Mouse (Mus musculus) intestine, embryonic 15.5 days (tissue): Measurements from ENCODE around the gene Mycl. TPM values are rescaled to one million over a fixed set of nuclear protein-coding genes. Genes with fewer than 3 reads are reported as not detected.
"Not testable (repeated sequence)": the region's sequence is repeated elsewhere in the genome, so short reads cannot be mapped to it uniquely, and the experiment has no call there.

Experiments used
- ATAC-seq: fragments of 200-750 bp; cut with Nextera tagmentation; 2 replicates; pipeline ENCODE4 v1.8.0; 2017; ENCODE audit warnings: moderate TSS enrichment, moderate library complexity
- H3K27ac ChIP-seq: fragments of 300-500 bp; sonication (generic); 2 replicates; pipeline ENCODE4 v1.5.1; 2015; ENCODE audit warnings: mild to moderate bottlenecking, inconsistent platforms
- H3K27me3 ChIP-seq: fragments of 300-500 bp; sonication (generic); replicated peaks from 2 replicates; pipeline ENCODE4 v1.6.1; 2015; ENCODE audit warnings: inconsistent platforms
- H3K36me3 ChIP-seq: fragments of 300-500 bp; sonication (generic); 2 replicates; pipeline ENCODE4 v1.6.1; 2015; ENCODE audit warnings: inconsistent platforms
- H3K4me1 ChIP-seq: fragments of 300-500 bp; sonication (generic); replicated peaks from 2 replicates; pipeline ENCODE4 v1.6.1; 2015; ENCODE audit warnings: inconsistent platforms
- H3K4me2 ChIP-seq: fragments of 300-500 bp; sonication (generic); replicated peaks from 2 replicates; pipeline ENCODE4 v1.6.1; 2015; ENCODE audit warnings: mild to moderate bottlenecking, inconsistent platforms
- H3K4me3 ChIP-seq: fragments of 300-500 bp; sonication (generic); replicated peaks from 2 replicates; pipeline ENCODE4 v1.5.1; 2015; ENCODE audit warnings: inconsistent platforms
- H3K9ac ChIP-seq: fragments of 300-500 bp; sonication (generic); 2 replicates; pipeline ENCODE4 v1.6.1; 2015; ENCODE audit warnings: inconsistent platforms
- H3K9me3 ChIP-seq: fragments of 300-500 bp; sonication (generic); 2 replicates; pipeline ENCODE4 v1.6.1; 2016; ENCODE audit warnings: inconsistent platforms
- WGBS: fragments of 180-500 bp; shearing (Covaris S2); methylation state at CpG from one replicate; pipeline ENCODE4 v1.1.7; 2015; 5-methylcytosine and 5-hydroxymethylcytosine counted together
- polyA plus RNA-seq: library from polyadenylated mRNA; unstranded; fragments of >200 nt; fragmentation: Nextera tagmentation; extraction: Ambion mirVana; gene quantifications from 2 replicates; pipeline ENCODE4 v1.2.1, GENCODE M21; 2015

Mycl gene
- polyA plus RNA-seq, 1 experiment from 2014 or later: 9.2 TPM

DNA sequence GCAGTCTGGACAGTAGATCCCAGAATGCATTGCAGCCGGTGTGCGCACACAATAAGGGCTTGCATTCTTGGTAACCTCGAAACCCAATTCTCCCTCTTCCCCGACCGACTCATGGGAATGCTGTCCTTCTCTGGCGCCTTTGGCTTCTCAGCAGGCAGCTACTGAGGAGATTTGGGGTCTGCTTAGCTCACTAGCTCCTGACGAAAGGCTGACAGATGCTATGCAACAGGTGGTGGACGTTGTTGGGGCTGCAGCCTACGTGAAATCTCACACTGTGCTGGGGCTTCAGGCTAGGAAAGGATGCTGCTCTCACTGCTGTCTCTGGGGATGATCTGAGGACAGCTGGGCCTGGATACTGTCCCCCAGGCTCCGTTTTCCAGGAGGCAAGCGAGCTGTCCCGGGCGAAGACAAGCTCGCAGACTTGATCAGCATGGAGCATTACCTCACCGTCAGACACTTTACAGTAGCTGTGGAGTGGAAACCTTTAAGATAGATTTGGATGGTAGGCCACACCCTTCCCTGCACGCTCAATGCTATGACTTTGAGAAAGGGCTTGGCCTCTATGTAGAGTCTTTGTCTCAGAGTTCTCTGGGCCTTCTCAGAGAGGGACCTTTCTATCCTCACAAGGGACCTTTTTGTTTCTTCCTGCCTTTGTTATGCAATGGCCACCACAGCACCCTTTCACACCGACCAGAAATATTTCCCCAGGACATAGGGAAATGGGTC, 5.3 kb downstream of the Mycl start:
- Histone ChIP-seq H3K9me3 (no peaks in the 10 kb centered on the region), H3K4me2 (no peak overlapping the region), H3K27ac (no peak overlapping the region), H3K27me3 (0 out of 2 replicates have a peak, but pooled peaks cover 2% of the 10 kb centered on the region), H3K36me3 (no peaks in the 10 kb centered on the region), H3K4me3 (no peak overlapping the region), H3K4me1 (peaks cover 23% of the 10 kb centered on the region), H3K9ac (no peak overlapping the region)
- ATAC-seq: no peak
- WGBS: 76% methylated on average over 17 of the region's 17 CpGs

GRCm38 (mm10) chr4:123005054-123005966, 9.9 kb downstream of the Mycl start:
- ATAC-seq: 0 out of 2 replicates have a peak, but pooled peaks have one; percentile 41

GRCm38 (mm10) chr4:123012501-123012900, 17.0 kb downstream of the Mycl start:
- H3K27me3 ChIP-seq, H3K9ac ChIP-seq, H3K4me1 ChIP-seq, H3K4me2 ChIP-seq, H3K27ac ChIP-seq, H3K9me3 ChIP-seq, H3K36me3 ChIP-seq, H3K4me3 ChIP-seq, ATAC-seq: not testable (repeated sequence)
- WGBS: 94% methylated on average over 4 of the region's 4 CpGs

More at GRCm38 (mm10) chr4:123005054-123005966, 9.9 kb downstream of the Mycl start:
- H3K36me3 ChIP-seq: no peaks in the 10 kb centered on the region
- no peak overlapping the region for H3K9ac ChIP-seq
- peaks cover 10% of the 10 kb centered on the region; the same call in 1 of the 2 replicates for H3K4me1 ChIP-seq
- no peaks in the 10 kb centered on the region for H3K9me3 ChIP-seq
- H3K27ac ChIP-seq: no peak overlapping the region
- H3K4me3 ChIP-seq: no peak overlapping the region
- peak overlapping the region; percentile 34 for H3K4me2 ChIP-seq
- WGBS: 22% methylated on average over 15 of the region's 15 CpGs
- H3K27me3 ChIP-seq: no peaks in the 10 kb centered on the region

DNA sequence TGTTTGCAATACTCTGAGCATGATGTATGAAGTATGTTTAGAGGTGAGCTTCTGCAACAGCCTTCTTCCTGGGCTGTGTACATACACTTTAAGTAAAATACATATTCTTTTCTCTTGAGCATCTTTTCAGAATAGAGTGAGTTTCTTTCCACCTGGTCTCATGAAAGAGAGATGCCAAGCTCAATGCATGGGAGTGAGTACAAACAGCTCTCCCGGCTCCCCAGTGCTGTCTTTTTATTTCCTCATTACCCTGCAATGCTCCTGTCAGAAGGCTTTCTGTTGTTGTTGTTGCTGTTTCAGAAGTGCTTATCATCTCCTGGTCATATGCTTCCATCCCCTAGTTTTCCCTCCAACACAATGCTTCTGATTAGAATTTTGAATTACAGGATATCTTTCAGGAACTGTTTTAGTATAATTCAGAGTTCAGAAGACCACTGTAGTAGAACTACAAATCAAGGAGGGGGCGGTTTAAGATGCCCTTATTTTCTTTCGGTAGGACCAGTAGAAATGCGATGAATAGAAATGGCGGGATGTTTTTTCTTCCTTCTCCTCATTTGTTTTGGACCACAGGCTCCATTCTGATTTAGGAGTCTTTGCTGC, 18.0 kb downstream of the Mycl start:
- no peak overlapping the region for H3K27ac ChIP-seq
- no peak overlapping the region for H3K9ac ChIP-seq
- no peak overlapping the region for H3K4me2 ChIP-seq
- H3K27me3 ChIP-seq: no peaks in the 10 kb centered on the region
- WGBS: 63% methylated on average over 5 of the region's 5 CpGs
- no peak for ATAC-seq
- no peaks in the 10 kb centered on the region for H3K9me3 ChIP-seq
- H3K4me3 ChIP-seq: no peak overlapping the region
- H3K36me3 ChIP-seq: no peaks in the 10 kb centered on the region
- peaks cover 10% of the 10 kb centered on the region for H3K4me1 ChIP-seq

DNA sequence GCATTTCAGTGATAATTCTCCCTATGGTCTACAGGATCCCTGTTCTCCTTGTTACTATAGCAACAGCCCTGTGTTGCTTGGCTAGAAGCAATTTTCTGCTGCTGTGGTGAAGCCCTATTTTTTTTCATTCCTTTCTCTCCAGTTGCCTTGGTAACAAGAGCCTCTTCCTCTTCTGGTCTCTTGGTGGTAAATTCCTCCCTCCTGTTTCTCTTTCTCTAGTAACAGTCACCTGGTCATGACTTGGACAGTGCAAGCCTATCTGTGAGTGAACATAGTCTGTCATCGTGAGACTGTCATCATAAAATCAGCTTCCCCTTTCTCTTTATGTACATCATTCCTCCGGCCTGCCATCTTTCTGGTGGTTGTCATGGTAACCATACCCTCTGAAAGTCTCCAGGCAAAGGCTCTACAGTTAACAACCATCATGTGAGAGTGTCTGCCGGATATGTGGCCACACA, 18.5 kb downstream of the Mycl start:
- no peaks in the 10 kb centered on the region for H3K36me3 ChIP-seq
- H3K4me3 ChIP-seq: no peak overlapping the region
- H3K9me3 ChIP-seq: no peaks in the 10 kb centered on the region
- no peak for ATAC-seq
- WGBS: 41% methylated on average over 3 of the region's 3 CpGs
- no peak overlapping the region for H3K4me2 ChIP-seq
- no peak overlapping the region for H3K27ac ChIP-seq
- no peaks in the 10 kb centered on the region for H3K27me3 ChIP-seq
- no peak overlapping the region for H3K9ac ChIP-seq
- H3K4me1 ChIP-seq: peaks cover 13% of the 10 kb centered on the region

GRCm38 (mm10) chr4:123014501-123015282, 19.2 kb downstream of the Mycl start:
- no peaks in the 10 kb centered on the region for H3K36me3 ChIP-seq
- H3K27me3 ChIP-seq: no peaks in the 10 kb centered on the region
- no peak overlapping the region for H3K4me2 ChIP-seq
- WGBS: 37% methylated on average over 7 of the region's 7 CpGs
- no peak overlapping the region for H3K27ac ChIP-seq
- ATAC-seq: no peak
- no peak overlapping the region for H3K4me3 ChIP-seq
- H3K9me3 ChIP-seq: no peaks in the 10 kb centered on the region
- peaks cover 13% of the 10 kb centered on the region for H3K4me1 ChIP-seq
- H3K9ac ChIP-seq: no peak overlapping the region

DNA sequence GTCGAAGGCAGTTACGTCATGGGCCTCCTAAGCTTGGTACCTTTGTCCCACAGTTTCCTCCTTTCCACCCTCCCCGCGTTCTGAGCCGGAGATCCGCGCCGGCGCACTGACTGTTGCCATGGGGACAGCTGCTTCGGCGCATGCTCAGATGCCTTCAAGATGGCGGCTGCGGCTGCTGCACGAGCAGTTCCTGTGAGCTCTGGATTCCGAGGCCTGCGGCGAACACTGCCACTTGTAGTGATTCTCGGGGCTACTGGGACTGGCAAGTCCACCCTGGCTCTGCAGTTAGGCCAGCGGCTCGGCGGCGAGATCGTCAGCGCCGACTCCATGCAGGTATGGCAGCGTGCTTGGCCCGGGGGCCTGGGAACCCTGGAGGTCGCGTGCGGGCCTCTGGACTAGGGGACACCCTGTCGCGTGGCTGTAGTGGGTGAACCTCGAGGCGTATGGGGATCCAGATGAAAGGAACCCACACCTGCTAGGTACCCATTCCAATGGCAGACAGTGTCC, 21.1 kb downstream of the Mycl start, which contains the start of gene Trit1:
Gene Trit1, plus strand, starts transcription at position 147 of the 507 bp plus-strand sequence.
- Histone ChIP-seq H3K4me1 (peaks cover 13% of the 10 kb centered on the region), H3K4me3 (peak within 1 kb of the TSS; percentile 59), H3K27me3 (no peaks in the 10 kb centered on the region), H3K4me2 (peak within 1 kb of the TSS; percentile 68), H3K9me3 (no peaks in the 10 kb centered on the region), H3K9ac (peak within 1 kb of the TSS; percentile 70), H3K27ac (peak within 1 kb of the TSS; percentile 83), H3K36me3 (no peaks in the 10 kb centered on the region; the same call in 1 of the 2 replicates)
- WGBS: under 1% methylated on average over 34 of the region's 34 CpGs
- peak; percentile 98 for ATAC-seq

DNA sequence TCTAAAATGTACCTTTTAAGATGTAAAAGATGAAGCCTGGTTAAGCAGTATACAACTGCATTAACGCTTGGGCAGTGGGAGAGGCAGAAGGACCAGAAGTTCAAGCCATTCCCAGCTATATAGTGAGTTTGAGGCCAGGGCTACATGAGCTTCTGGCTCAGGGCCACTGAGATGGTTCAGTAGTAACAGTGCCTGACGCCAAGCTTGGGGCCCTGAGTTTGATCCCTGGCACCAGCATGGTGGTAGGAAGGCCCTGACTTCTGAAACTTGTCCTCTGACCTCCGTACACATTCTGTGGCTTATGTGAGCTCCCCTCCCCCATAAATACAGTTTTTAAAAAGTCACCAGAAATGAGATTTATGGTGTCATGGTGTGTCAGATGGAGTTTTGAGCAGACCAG, 26.1 kb downstream of the Mycl start:
- Histone ChIP-seq H3K36me3 (no peaks in the 10 kb centered on the region; the same call in 1 of the 2 replicates), H3K4me2 (no peak overlapping the region), H3K4me1 (peaks cover 13% of the 10 kb centered on the region), H3K9ac (no peak overlapping the region), H3K27ac (no peak overlapping the region), H3K27me3 (no peaks in the 10 kb centered on the region), H3K9me3 (no peaks in the 10 kb centered on the region), H3K4me3 (no peak overlapping the region)
- 92% methylated on average over 3 of the region's 3 CpGs for WGBS
- no peak for ATAC-seq

DNA sequence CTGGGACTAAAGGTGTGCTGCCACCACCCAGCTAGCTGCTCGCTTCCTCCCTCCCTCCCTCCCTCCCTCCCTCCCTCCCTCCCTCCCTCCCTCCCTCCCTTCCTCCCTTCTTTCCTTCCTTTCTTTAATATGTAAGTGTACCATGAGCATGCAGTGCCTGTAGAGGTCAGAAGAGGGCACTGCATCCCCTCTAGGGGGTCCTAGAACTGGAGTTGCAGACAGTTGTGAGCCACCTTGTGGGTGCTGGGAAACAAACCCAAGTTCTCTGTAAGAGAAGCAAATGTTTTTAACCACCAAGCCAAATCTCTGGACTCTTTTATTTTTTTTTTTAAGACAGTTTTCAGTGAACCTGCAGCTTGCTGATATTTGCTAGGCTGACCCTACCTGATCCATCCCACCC, 27.4 kb downstream of the Mycl start:
- no peak overlapping the region for H3K27ac ChIP-seq
- no peak overlapping the region for H3K4me3 ChIP-seq
- no peaks in the 10 kb centered on the region; the same call in 1 of the 2 replicates for H3K36me3 ChIP-seq
- peaks cover 8% of the 10 kb centered on the region for H3K4me1 ChIP-seq
- no peaks in the 10 kb centered on the region for H3K27me3 ChIP-seq
- 100% methylated on average over 1 of the region's 1 CpGs for WGBS
- ATAC-seq: no peak
- no peak overlapping the region for H3K4me2 ChIP-seq
- no peaks in the 10 kb centered on the region for H3K9me3 ChIP-seq
- H3K9ac ChIP-seq: no peak overlapping the region

- no peak for ATAC-seq
- WGBS: 75% methylated on average over 2 of the region's 2 CpGs
- H3K27ac ChIP-seq: no peak overlapping the region
Measured at GRCm38 (mm10) chr4:123025418-123025817, 30.0 kb downstream of the Mycl start.

DNA sequence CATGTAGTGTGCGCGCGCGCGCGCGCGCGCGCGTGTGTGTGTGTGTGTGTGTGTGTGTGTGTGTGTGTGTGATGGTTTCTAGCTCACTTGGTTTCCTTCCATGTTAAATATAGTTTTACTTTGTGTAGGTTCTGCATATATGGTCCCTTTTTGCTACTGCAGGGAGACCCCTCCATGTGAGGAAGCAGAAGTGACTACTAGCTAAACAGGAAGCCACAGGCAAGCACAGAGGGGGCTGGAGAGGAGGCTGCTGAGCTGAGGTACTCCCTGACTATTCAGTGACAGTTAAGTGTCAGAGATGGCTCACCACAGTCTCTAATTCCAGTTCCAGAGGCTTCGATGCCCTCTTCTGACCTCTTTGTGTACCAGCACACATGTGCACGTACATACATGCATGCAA, 30.7 kb downstream of the Mycl start:
- no peak overlapping the region for H3K9ac ChIP-seq
- H3K4me2 ChIP-seq: no peak overlapping the region
- ATAC-seq: no peak
- H3K4me1 ChIP-seq: no peaks in the 10 kb centered on the region
- no peak overlapping the region for H3K27ac ChIP-seq
- no peak overlapping the region for H3K4me3 ChIP-seq
- WGBS: 97% methylated on average over 13 of the region's 13 CpGs
- H3K9me3 ChIP-seq: no peaks in the 10 kb centered on the region
- no peaks in the 10 kb centered on the region; the same call in 1 of the 2 replicates for H3K36me3 ChIP-seq
- no peaks in the 10 kb centered on the region for H3K27me3 ChIP-seq

More at GRCm38 (mm10) chr4:123025418-123025817, 30.0 kb downstream of the Mycl start:
- Histone ChIP-seq H3K4me3 (no peak overlapping the region), H3K4me2 (no peak overlapping the region), H3K36me3 (no peaks in the 10 kb centered on the region; the same call in 1 of the 2 replicates), H3K9me3 (no peaks in the 10 kb centered on the region), H3K9ac (no peak overlapping the region), H3K4me1 (no peaks in the 10 kb centered on the region), H3K27me3 (no peaks in the 10 kb centered on the region)
